Mouse (Mus musculus) C2C12 (cell line): ENCODE measurements around the gene Hs3st6.

Source experiments
- CEBPB ChIP-seq: IDR thresholded peaks from one replicate; pipeline ENCODE4 v1.6.1; 2011; ENCODE audit warnings: low read depth, mild to moderate bottlenecking, control low read depth, moderate library complexity
- CTCF ChIP-seq: IDR thresholded peaks from one replicate; pipeline ENCODE4 v1.5.1; 2011; ENCODE audit not compliant: control insufficient read depth, insufficient read depth, insufficient read length
- USF1 ChIP-seq: IDR thresholded peaks from one replicate; pipeline ENCODE4 v1.6.1; 2011; ENCODE audit warnings: low read depth, mild to moderate bottlenecking, control low read depth, moderate library complexity

- TF ChIP-seq USF1 = no peak
- TF ChIP-seq CEBPB = no peak
- TF ChIP-seq CTCF = no peak
Observed at GRCm38 (mm10) chr17:24775173-24775572, 22.4 kb downstream of the Hs3st6 start.
